Mouse (Mus musculus): Measurements from ENCODE around the gene Ptcd2. TPM values are rescaled to one million over a fixed set of nuclear protein-coding genes. Genes with fewer than 3 reads are reported as not detected.

The Ptcd2 gene
- total and polyA plus RNA-seq, 2 experiments from 2014 or later: 69.7 to 80.8 TPM

- peaks cover 23% of the 10 kb centered on the region for H3K36me3 ChIP-seq (replicated peaks; ENCODE audit: control insufficient read depth, insufficient read depth, low read length)
- H3K27me3 ChIP-seq (ENCODE audit: control insufficient read depth, insufficient read depth, low read length): no peaks in the 10 kb centered on the region
- no peak overlapping the region for H3K4me2 ChIP-seq (ENCODE audit: low read depth, low read length)
- peaks cover 11% of the 10 kb centered on the region for H3K4me1 ChIP-seq (ENCODE audit: control insufficient read depth, insufficient read depth)
- TF ChIP-seq CTCF (IDR thresholded peaks at IDR 0.05; ENCODE audit: low read depth) (no peak), EP300 (IDR thresholded peaks at IDR 0.05; ENCODE audit: low read depth) (no peak)
- no peaks in the 10 kb centered on the region for H3K9me3 ChIP-seq (replicated peaks; ENCODE audit: control insufficient read depth, low read length)
- WGBS: 88% methylated on average over 5 of the region's 5 CpGs
- DNase-seq (ENCODE audit: low spot score) (no peak), ATAC-seq (ENCODE audit: insufficient read depth, low read depth) (no peak)
- H3K9ac ChIP-seq (replicated peaks; ENCODE audit: low read depth, low read length): no peak overlapping the region
- H3K27ac ChIP-seq (ENCODE audit: low read depth): no peak overlapping the region
- no peak overlapping the region for H3K4me3 ChIP-seq (ENCODE audit: low read depth, low read length)
Observed at GRCm38 (mm10) chr13:99366422-99367175, 22.1 kb upstream of the Ptcd2 start.

- peaks cover 11% of the 10 kb centered on the region for H3K4me1 ChIP-seq (ENCODE audit: control insufficient read depth, insufficient read depth)
- 35% methylated on average over 4 of the region's 4 CpGs for WGBS
- H3K4me3 ChIP-seq (ENCODE audit: low read depth, low read length): no peak overlapping the region
Observed at GRCm38 (mm10) chr13:99363866-99364265, 19.4 kb upstream of the Ptcd2 start.

GRCm38 (mm10) chr13:99358921-99359320 is 14.4 kb upstream of the Ptcd2 start:
- Histone ChIP-seq H3K27me3 (ENCODE audit: control insufficient read depth, insufficient read depth, low read length) (no peaks in the 10 kb centered on the region), H3K27ac (ENCODE audit: low read depth) (no peak overlapping the region), H3K9me3 (replicated peaks; ENCODE audit: control insufficient read depth, low read length) (no peaks in the 10 kb centered on the region), H3K9ac (replicated peaks; ENCODE audit: low read depth, low read length) (no peak overlapping the region), H3K36me3 (replicated peaks; ENCODE audit: control insufficient read depth, insufficient read depth, low read length) (peaks cover 13% of the 10 kb centered on the region; the same call in 1 of the 2 replicates), H3K4me3 (ENCODE audit: low read depth, low read length) (no peak overlapping the region), H3K4me1 (ENCODE audit: control insufficient read depth, insufficient read depth) (no peaks in the 10 kb centered on the region; the same call in 1 of the 2 replicates), H3K4me2 (ENCODE audit: low read depth, low read length) (no peak overlapping the region)
- ATAC-seq (ENCODE audit: insufficient read depth, low read depth) (no peak), DNase-seq (ENCODE audit: low spot score) (no peak)
- TF ChIP-seq EP300 (IDR thresholded peaks at IDR 0.05; ENCODE audit: low read depth): no peak
- no peak for TF ChIP-seq CTCF (IDR thresholded peaks at IDR 0.05; ENCODE audit: low read depth)
- WGBS: 93% methylated on average over 14 of the region's 14 CpGs

More at GRCm38 (mm10) chr13:99363866-99364265, 19.4 kb upstream of the Ptcd2 start:
- Histone ChIP-seq H3K9ac (replicated peaks; ENCODE audit: low read depth, low read length) (no peak overlapping the region), H3K27ac (ENCODE audit: low read depth) (no peak overlapping the region), H3K27me3 (ENCODE audit: control insufficient read depth, insufficient read depth, low read length) (no peaks in the 10 kb centered on the region), H3K36me3 (replicated peaks; ENCODE audit: control insufficient read depth, insufficient read depth, low read length) (peaks cover 29% of the 10 kb centered on the region), H3K4me2 (ENCODE audit: low read depth, low read length) (no peak overlapping the region), H3K9me3 (replicated peaks; ENCODE audit: control insufficient read depth, low read length) (no peaks in the 10 kb centered on the region)
- TF ChIP-seq CTCF (IDR thresholded peaks at IDR 0.05; ENCODE audit: low read depth) (no peak), EP300 (IDR thresholded peaks at IDR 0.05; ENCODE audit: low read depth) (no peak)
- ATAC-seq (ENCODE audit: insufficient read depth, low read depth): no peak; the same call in 1 of the 2 replicates
- DNase-seq (ENCODE audit: low spot score): no peak

DNA sequence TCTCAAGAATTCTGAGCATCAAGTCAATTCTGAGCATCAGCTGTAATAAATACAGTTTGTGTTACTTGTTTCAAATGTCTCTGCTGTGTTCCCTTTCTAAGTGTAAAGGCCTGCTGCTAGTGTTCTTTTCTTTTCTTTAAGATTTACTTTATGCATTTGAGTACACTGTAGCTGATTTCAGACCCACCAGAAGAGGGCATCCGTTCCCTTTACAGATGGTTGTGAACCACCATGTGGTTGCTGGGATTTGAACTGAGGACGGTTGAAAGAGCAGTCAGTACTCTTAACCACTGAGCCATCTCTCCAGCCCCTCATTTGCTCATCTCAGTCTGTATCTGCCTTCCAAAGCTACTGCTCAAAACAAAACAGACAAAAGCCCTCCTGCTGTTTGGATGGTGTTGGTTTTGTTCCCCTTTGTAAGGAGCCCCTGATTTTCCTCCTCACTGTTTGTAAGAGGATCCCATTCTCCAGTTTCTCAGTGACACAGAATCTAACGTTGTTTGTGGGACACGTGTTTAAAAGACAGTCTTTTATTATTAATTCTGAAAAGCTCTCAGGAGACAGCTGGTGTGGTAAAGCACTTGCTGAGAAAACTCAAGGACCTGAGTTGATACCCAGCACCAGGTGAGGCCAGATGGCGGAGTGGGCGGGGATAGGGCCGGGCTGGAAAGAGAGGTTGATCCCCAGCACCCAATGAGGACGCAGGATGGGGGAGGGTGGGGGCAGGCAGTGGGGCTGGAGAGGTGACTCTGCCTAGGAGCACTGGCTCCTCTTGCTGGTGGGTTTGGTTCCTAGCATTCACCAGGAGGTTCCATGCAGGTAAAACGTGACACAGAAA is 12.1 kb upstream of the Ptcd2 start:
- Histone ChIP-seq H3K9ac (replicated peaks; ENCODE audit: low read depth, low read length) (no peak overlapping the region), H3K9me3 (replicated peaks; ENCODE audit: control insufficient read depth, low read length) (no peaks in the 10 kb centered on the region), H3K4me1 (ENCODE audit: control insufficient read depth, insufficient read depth) (no peaks in the 10 kb centered on the region), H3K27ac (ENCODE audit: low read depth) (no peak overlapping the region), H3K4me3 (ENCODE audit: low read depth, low read length) (no peak overlapping the region), H3K27me3 (ENCODE audit: control insufficient read depth, insufficient read depth, low read length) (no peaks in the 10 kb centered on the region), H3K36me3 (replicated peaks; ENCODE audit: control insufficient read depth, insufficient read depth, low read length) (peaks cover 11% of the 10 kb centered on the region; the same call in 1 of the 2 replicates), H3K4me2 (ENCODE audit: low read depth, low read length) (no peak overlapping the region)
- DNase-seq (ENCODE audit: low spot score) (no peak), ATAC-seq (ENCODE audit: insufficient read depth, low read depth) (no peak)
- TF ChIP-seq EP300 (IDR thresholded peaks at IDR 0.05; ENCODE audit: low read depth) (no peak), CTCF (IDR thresholded peaks at IDR 0.05; ENCODE audit: low read depth) (peak; percentile 42)
- WGBS: 62% methylated on average over 9 of the region's 9 CpGs

DNA sequence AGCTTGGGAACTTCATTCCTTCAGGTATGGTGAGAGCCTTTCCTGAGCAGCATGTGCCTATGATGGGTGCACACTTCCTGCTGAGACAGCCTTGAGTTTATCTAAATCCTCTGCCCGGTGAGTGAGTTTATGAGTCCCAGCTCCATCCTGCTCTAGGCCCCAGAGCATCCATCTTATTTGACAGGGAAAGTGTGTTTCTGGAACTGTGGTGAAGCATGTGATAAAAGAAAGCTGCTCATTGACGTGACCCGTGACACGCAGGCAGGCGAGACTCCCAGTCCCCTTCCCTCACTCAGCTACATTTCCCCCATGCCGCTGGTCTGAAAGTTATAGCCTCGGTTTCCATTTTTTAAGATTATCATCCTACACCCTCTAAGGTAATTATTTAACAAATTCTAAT is 11.4 kb upstream of the Ptcd2 start:
- H3K27me3 ChIP-seq (ENCODE audit: control insufficient read depth, insufficient read depth, low read length): no peaks in the 10 kb centered on the region
- no peak for TF ChIP-seq EP300 (IDR thresholded peaks at IDR 0.05; ENCODE audit: low read depth)
- no peak overlapping the region for H3K27ac ChIP-seq (ENCODE audit: low read depth)
- no peaks in the 10 kb centered on the region for H3K9me3 ChIP-seq (replicated peaks; ENCODE audit: control insufficient read depth, low read length)
- H3K4me3 ChIP-seq (ENCODE audit: low read depth, low read length): no peak overlapping the region
- H3K4me2 ChIP-seq (ENCODE audit: low read depth, low read length): no peak overlapping the region
- no peak overlapping the region for H3K9ac ChIP-seq (replicated peaks; ENCODE audit: low read depth, low read length)
- ATAC-seq (ENCODE audit: insufficient read depth, low read depth) (no peak), DNase-seq (ENCODE audit: low spot score) (no peak)
- H3K36me3 ChIP-seq (replicated peaks; ENCODE audit: control insufficient read depth, insufficient read depth, low read length): peaks cover 16% of the 10 kb centered on the region
- no peaks in the 10 kb centered on the region for H3K4me1 ChIP-seq (ENCODE audit: control insufficient read depth, insufficient read depth)
- WGBS: 65% methylated on average over 7 of the region's 7 CpGs
